Mouse (Mus musculus) liver, postnatal 0 days (tissue): ENCODE data around the gene Tnrc6a.

ENCODE experiments used
- CTCF ChIP-seq: sonication (generic); IDR thresholded peaks from 2 replicates; pipeline ENCODE4 v1.5.1; 2016; ENCODE audit warnings: antibody characterized with exemption, low read depth
- EP300 ChIP-seq: IDR thresholded peaks from 2 replicates; pipeline ENCODE4 v1.6.1; 2016; ENCODE audit warnings: antibody characterized with exemption, low read depth, mild to moderate bottlenecking

- TF ChIP-seq CTCF (no peak), EP300 (no peak)
Measured at GRCm38 (mm10) chr7:123196432-123196831, 72.7 kb downstream of the Tnrc6a start.
